Mouse (Mus musculus) heart, postnatal 4 days (tissue): Measurements from ENCODE around the gene Glod4. TPM values are rescaled to one million over a fixed set of nuclear protein-coding genes. Genes with fewer than 3 reads are reported as not detected.
A peak's percentile ranks its signal among the peaks of the same experiment; 100 is the strongest.

Experiments
- DNase-seq: peaks from one replicate; pipeline ENCODE4 v3.0.0; 2021
- total RNA-seq, 2 experiments: library from RNA; stranded (reverse); gene quantifications; 2 replicates each; pipeline ENCODE4 v1.2.3; 2021

Glod4 gene
- total RNA-seq, 2 experiments from 2014 or later: 54.1 to 57.5 TPM

GRCm38 (mm10) chr11:76201761-76202674 lies 41.5 kb downstream of the Glod4 start:
- peak; percentile 90 for DNase-seq

DNA sequence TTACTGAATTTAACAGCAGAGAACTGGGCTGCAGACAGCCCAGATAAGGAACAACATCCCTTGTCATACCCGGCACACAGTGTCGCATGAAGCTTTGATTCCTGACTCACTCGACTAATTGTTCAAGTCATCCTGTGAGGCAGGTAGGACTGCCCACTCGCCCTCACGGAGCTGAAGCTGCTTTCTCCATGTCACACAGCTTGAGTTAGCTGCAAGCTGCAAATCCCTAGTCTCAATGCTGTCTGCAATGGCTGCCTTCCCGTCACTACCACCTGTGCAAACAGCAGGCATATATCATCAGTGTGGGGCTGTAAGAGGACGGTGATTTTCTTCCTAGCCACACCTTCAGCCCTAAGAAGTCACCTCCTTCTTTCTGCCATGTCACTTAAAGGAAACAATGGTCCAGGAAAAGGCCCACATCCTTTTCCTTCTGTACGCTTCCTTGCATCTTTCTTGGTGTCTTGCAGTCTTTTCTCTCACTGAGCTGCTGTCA lies 46.5 kb downstream of the Glod4 start:
- DNase-seq: no peak

- DNase-seq: no peak
Observed at GRCm38 (mm10) chr11:76196275-76196976, 47.1 kb downstream of the Glod4 start.

DNA sequence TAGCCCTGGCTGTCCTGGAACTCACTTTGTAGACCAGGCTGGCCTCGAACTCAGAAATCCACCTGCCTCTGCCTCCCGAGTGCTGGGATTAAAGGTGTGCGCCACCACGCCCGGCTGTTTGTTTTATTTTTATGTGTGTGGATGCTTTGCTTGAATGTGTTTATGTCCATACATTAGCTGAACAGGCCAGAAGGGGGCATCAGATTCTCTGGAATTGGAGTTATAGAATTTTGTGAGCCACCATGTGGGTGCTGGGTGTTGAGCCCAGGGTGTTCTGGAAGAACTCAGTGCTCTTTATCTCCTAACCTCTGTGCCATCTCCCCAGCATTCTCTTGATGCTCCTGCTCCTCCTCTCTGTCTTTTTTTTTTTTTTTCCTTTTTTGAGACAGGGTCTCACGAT lies 56.6 kb downstream of the Glod4 start:
- DNase-seq: no peak

- DNase-seq: no peak
Observed at GRCm38 (mm10) chr11:76183745-76184144, 59.8 kb downstream of the Glod4 start.

DNA sequence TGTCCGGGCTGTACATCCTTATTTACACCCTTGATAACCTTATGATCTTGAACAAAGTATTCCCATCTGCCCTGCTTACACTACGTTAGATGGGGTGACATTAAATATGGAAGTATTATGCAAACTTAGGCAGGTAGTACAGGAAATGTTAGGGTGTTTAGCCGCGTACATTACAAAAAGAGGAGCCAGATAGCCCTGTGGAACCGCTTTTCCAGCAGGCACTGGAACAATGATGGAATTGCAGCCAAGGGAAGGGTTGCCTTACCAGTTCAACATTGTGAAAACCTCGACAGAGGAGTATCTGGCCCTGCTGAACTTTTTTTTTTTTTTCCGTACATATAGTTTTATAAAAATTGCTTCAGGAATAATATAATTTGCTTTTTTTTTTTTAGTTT lies 63.4 kb downstream of the Glod4 start:
- DNase-seq: no peak

- peak; percentile 87 for DNase-seq
Observed at GRCm38 (mm10) chr11:76179495-76180145, 63.9 kb downstream of the Glod4 start, which contains the start of the genes Vps53 and Fam57a. Vps53 (minus strand) TSS chr11:76179647. Fam57a (plus strand) TSS chr11:76179671.

DNA sequence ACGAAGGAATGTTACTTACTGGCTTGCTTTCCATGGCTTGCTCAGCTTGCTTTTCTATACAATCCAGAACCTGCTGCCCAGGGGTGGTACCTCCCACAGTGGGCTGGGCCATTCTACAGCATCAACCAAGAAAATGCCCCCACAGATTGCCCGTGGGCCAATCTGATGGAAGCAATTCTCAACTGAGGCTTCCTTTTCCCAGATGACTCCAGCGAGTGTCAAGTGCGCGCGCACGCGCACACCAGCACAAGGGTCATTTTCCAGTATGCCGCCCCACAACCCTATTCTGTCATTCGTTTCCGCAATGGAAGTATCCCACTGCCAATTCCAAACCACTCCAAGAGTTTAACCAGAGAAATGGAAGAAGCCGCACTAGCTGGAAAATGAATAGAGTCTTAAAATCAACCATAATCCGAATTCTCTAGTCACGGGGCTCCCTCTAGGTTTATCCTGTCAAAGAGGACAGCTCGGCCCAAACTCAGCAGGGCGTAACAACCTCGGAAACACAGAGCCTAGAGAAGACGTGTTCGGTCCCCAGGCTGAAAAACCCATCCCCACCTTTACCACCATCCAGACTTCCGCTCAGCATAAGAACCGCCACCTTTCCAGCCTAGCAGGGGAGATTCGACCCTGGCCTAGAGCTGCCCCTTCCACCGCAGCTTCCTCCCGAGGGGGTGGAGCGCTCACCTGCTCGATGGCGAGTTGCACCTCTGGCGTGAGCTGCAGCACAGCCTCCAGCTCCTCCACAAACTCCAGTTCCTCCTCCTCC lies 64.6 kb downstream of the Glod4 start:
- DNase-seq: peak; percentile 30

DNA sequence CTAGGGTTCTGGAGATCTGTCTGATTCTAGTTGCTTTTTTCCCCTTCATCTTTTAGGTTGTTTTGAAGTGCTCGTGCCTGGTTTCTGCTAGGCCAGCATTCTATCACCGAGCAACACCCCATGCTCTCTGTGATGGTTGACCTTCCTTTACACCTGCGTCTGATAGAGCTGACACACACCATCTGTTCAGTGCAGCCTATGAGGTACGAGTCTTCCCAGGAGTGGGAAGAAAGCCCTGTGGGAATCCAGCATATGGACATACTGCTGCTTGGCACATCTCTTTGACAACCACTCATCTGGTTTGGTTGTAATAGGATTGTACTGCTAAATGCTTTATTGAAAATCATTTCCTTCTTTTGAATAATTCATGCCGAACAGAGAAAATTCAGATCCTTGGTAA lies 73.3 kb downstream of the Glod4 start:
- no peak for DNase-seq

DNA sequence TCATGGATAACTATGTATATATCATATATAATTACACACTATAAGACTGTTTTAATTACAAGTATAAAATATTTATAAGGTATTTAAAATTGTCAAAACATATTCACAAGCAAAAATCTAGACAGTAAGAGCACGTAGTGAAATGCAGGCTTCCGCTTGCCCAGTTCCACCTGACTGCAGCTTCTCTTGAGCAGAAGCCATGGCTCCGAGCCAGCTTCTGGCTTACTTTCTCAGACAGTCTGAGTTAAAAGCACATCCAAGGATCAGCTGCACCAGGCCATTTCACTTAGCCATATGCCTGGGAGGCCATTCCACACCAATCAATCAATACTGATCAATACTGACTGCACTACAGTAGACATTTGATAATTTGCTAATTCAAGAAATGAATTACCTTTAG lies 74.5 kb downstream of the Glod4 start:
- no peak for DNase-seq

DNA sequence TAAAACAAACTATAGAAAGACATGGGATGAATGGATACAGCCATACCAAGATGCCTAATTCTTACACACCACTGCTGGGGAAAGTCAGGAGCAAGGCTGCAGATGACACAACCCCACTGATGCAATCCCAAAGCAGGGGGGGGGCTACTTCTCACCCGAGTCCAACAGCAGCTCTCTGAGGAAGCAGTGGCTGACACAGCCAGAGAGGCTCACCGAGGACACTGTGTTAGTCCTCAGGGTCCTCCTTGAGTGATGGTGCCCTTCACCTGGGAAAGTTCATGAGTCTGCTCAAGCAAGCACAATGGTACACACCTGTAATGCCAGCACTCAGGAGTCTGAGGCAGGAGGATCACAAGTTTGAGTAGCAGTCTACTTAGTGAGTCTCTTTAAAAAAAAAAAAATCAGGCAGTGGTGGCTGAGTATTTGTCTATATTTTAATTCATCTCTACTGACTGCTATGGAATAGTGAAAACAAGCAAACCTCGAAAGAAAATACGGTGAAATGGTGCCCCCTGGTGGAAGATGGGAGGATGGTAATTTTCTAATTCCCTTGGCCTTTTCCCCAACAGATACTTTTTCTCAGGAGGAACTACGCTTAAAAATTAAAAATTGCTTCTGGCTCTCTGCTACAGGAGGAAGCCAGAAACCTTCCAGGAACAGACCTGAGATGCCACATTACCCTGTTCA lies 76.3 kb downstream of the Glod4 start:
- peak; percentile 84 for DNase-seq

GRCm38 (mm10) chr11:76166657-76167056 lies 76.9 kb downstream of the Glod4 start:
- DNase-seq: no peak

DNA sequence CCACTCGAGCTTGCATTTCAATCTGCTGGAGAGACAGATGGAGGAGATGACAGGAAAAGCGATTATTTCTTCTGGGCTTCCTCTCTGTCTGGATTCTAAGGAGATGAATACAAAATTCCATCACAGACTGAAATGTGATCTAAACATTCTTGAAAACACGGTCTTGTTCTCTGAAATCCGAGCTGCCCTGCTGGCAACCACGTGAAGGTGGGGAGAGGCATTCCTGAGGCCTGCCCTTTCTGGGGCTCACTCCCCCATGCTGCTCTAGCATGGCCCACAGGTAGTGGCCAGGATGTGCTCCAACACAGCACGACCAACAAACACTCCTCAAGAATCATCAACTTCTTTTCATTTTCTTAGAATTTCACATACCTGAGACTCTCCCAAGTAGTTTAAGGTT lies 83.3 kb downstream of the Glod4 start:
- no peak for DNase-seq

- no peak for DNase-seq
Observed at GRCm38 (mm10) chr11:76158375-76158774, 85.2 kb downstream of the Glod4 start.

GRCm38 (mm10) chr11:76154861-76155260 lies 88.7 kb downstream of the Glod4 start:
- no peak for DNase-seq

- DNase-seq: no peak
Observed at GRCm38 (mm10) chr11:76154200-76154599, 89.3 kb downstream of the Glod4 start.

DNA sequence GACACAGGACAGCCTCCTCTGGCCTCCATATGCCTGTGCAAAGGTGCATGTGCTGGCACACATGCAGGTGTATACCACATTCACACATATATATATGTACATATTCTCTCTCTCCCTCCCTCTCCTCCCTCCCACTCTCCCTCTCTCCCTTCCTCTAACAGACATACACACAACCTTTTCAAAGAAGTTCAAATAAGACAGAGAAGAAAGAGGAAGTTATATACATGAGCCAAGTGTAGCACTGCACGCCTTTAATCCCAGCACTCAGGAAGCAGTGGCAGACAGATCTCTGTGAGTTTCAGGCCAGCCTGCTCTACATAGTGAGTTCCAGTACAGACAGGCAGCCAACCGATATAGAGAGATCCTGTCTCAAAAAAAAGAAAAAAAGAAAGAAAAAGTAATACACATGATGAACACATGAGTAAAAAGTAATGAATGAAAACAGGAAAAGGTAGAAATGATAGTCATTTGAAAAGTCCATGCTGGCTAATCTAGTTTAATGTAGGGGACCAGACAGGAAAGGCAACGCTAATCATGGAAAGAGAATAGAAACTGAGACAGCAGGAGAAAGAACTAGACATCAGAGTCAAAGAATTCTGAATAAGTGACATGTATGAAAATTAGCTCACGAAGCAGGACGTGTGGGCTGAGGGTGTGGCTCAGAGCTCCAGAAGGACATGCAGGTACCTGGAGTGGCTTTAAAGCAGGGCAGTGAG lies 90.1 kb downstream of the Glod4 start:
- no peak for DNase-seq

DNA sequence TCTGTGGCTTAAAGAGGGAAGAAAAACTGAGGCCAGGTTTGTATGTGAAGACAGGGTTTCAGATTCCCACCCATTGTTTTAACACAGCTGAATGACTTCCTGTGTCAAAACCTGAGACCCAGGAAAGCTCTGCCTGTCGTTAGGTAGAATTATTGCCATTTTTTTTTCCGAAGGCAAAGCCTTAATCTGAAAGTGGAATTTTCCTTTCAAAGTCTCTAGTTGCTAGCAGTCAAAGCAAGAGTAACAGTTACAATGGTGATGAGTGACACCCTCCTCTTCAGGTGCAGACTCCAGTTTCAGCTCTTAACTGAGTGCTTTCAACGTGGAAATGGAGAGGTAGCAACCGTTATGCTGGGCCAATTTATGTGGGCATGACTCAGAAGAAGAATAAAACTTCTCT lies 92.5 kb downstream of the Glod4 start:
- DNase-seq: no peak

DNA sequence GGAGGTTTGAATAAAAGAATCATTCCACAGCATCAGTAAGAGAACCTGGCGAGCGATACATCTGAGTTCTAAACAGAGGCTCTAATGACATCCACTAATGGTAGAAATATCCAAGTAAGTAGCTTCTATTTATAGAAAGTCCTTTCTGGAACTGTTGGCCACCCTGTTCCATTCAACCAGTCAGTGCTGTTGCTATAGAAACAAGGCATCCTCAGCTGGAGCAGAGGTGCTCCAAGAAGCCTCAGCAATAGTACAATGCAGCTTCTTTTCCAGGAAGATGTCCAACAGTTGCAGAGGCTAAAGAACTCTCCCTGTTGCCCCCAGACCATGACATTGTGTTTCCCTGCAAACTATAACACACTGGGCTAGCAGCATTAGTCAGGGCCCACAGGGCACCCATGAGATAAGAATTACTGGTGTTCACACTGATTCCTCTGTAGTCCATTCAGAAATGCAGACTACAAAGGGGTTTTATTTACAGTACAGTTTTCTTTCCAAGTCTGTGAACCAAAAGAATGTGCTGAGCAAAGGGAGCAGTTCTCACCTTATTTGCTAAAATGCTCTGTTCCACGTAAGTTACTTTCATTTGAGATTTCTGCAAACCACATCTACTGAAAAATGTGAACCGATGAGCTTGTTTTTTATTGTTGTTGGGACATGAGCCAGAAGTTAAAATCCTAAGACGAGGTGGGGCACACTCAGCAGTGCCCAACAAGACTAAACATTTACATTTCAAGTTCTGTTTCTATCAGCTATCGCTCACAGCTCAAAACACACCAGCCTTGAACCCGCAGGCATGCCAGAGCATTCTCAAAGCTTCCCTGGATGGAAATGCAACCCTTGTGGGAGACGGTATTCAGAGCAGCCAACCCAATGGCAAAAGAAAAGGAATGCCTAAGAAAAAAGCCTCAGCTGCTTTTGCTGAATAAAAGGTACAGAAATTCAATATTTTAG lies 95.2 kb downstream of the Glod4 start:
- no peak for DNase-seq
